Mouse (Mus musculus) megakaryocyte, embryonic 14.5 days (primary cell): ENCODE measurements around the gene Olfr520.

Source experiments
- FLI1 ChIP-seq: IDR thresholded peaks from 2 replicates; pipeline ENCODE4 v1.6.1; 2012; ENCODE audit warnings: low read length, inconsistent platforms, mixed read lengths
- GATA1 ChIP-seq: IDR thresholded peaks from 3 replicates; pipeline ENCODE4 v1.6.1; 2012; ENCODE audit warnings: mixed read lengths, low read length, inconsistent platforms, borderline replicate concordance

GRCm38 (mm10) chr7:99710476-99710875 lies 19.6 kb upstream of the Olfr520 start:
- no peak for TF ChIP-seq GATA1
- no peak for TF ChIP-seq FLI1
